In the genomic region with DNA sequence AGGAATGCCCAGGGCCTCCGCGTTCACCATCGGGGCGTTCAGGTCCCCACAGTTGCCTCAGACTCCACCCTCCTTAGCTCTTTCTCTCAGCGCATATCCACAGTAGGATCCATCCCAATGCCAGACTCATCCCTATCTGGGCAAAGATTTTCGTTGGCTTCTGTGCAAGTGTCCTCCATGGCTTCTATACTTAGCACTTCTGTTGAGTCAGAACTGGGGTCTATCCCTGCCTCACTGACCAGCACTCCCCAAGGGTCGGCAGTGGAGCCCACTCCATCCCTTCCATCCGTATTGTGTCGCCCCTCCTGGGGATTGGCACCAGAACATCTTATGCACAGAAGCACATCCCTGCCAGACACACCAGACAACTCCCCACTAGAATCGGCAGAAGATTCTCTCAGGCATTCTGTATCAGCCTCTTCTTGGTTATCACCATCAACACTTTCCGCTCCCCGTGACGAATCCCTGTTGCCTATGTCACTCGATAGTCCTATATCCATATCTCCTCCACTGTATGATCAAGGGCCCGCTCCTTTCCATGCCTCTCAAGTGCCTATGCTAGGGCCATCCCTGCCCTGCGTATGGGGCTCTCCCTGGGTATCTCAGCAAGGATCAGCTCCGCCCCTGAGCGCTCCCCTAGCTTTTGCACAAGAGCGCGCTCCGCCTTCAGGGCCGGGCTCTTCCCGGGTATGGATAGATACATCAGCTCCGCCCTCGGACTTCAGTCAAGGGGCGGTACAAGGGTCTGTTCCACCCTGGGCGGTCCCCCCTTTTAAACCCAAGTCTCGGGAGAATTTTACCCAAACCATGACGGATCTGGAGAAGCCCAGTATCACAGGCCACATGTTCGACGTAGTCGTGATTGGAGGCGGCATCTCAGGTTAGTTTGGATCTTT, we compare ENCODE assay signal across 8 mouse cellular contexts. TPM values are rescaled to one million over a fixed set of nuclear protein-coding genes. Genes with fewer than 3 reads are reported as not detected.
DNase-seq lines count a peak whose midpoint lies in the region; ATAC-seq lines count a peak whose summit lies in the region.

A gene (plus strand): TSS at position 665 of the 896 bp plus-strand sequence.

- no peaks in the 10 kb centered on the region for H3K4me1 ChIP-seq in intestine, embryonic 15.5 days (replicated peaks)
- peaks cover 11% of the 10 kb centered on the region for H3K4me1 ChIP-seq in megakaryocyte, embryonic 14.5 days

- WGBS in intestine, embryonic 15.5 days, result 18% methylated on average over 33 of the region's 33 CpGs

- peak; percentile 88 for ATAC-seq in intestine, embryonic 15.5 days

- peak within 1 kb of the TSS; percentile 62 for H3K9ac ChIP-seq in intestine, embryonic 15.5 days

- no peaks in the 10 kb centered on the region for H3K27me3 ChIP-seq in intestine, embryonic 15.5 days (replicated peaks)
- peaks cover 15% of the 10 kb centered on the region for H3K27me3 ChIP-seq in megakaryocyte, embryonic 14.5 days (replicated peaks)

- peak within 1 kb of the TSS; percentile 70 for H3K4me2 ChIP-seq in intestine, embryonic 15.5 days (replicated peaks)

- H3K4me3 ChIP-seq in intestine, embryonic 15.5 days (replicated peaks), result peak within 1 kb of the TSS; percentile 52
- peak within 1 kb of the TSS; percentile 91 for H3K4me3 ChIP-seq in megakaryocyte, embryonic 14.5 days (replicated peaks)

- H3K9me3 ChIP-seq in intestine, embryonic 15.5 days, result no peaks in the 10 kb centered on the region
- peaks cover 9% of the 10 kb centered on the region for H3K9me3 ChIP-seq in megakaryocyte, embryonic 14.5 days

- H3K36me3 ChIP-seq in intestine, embryonic 15.5 days, result no peaks in the 10 kb centered on the region
- H3K36me3 ChIP-seq in megakaryocyte, embryonic 14.5 days (replicated peaks; ENCODE audit: low read length), result no peaks in the 10 kb centered on the region

- intact Hi-C loops in left cerebral cortex, postnatal 10 days (cut with DNase I), result no loop called here

- H3K27ac ChIP-seq in intestine, embryonic 15.5 days, result peak within 1 kb of the TSS; percentile 76

- DNase-seq in adrenal gland, postnatal 14 days, result peak; percentile 80
- peak; percentile 89 for DNase-seq in embryo, embryonic 11 days
- peak; percentile 28 to 51 for DNase-seq in gastrocnemius, postnatal 4 days (ENCODE audit: low spot score in 2 of 2)
- peak; percentile 75 to 89 for DNase-seq in left cerebral cortex, postnatal 10 days (ENCODE audit: extremely low spot score in 1 of 2, low spot score in 2 of 2)
- peak; percentile 73 for DNase-seq in right cerebral cortex, postnatal 25 days
- peak; percentile 59 to 66 for DNase-seq in urinary bladder, postnatal 4 days (ENCODE audit: low spot score in 2 of 2)

RNA-seq across cellular contexts. Expression of the gene that starts here (rescaled TPM):
- 17.7 and 25.9 TPM in 2 replicates for total RNA-seq in adrenal gland, postnatal 14 days (2021)
- total RNA-seq in gastrocnemius, postnatal 4 days (2021), result 1 to 10 TPM; 6.9 to 7.2 TPM
- polyA plus RNA-seq in intestine, embryonic 15.5 days (2015; fragmentation: Nextera tagmentation; extraction: Ambion mirVana), result 16.2 and 16.6 TPM in 2 replicates
- total RNA-seq in left cerebral cortex, postnatal 10 days (2021), result 10 to 100 TPM; 34.7 to 37.6 TPM
- polyA plus RNA-seq in megakaryocyte, embryonic 14.5 days (2012; ENCODE audit: insufficient read depth, low replicate concordance), result 0.02 TPM in 1 of 2 replicates, not detected in the other

Comparison
In these comparisons a context has a peak if more than half of its experiments do, and no peak if none do; other contexts are left out.
1. Peak in every context shown above with its lines: DNase-seq, ATAC-seq, H3K4me3 ChIP-seq and H3K27ac ChIP-seq.
2. RNA of the gene that starts here (polyA plus RNA-seq): 16.2 to 16.6 TPM in intestine, embryonic 15.5 days; 0.02 TPM in megakaryocyte, embryonic 14.5 days; every median in the first group is over 10 times any median in the second.